Mouse (Mus musculus) lung, postnatal 0 days (tissue): ENCODE data around the gene Smagp. TPM values are rescaled to one million over a fixed set of nuclear protein-coding genes. Genes with fewer than 3 reads are reported as not detected.
A peak's percentile ranks its signal among the peaks of the same experiment; 100 is the strongest.

ENCODE experiments used
- ATAC-seq: fragments of 200-750 bp; cut with Nextera tagmentation; 2 replicates; pipeline ENCODE4 v1.8.0; 2017; ENCODE audit warnings: moderate library complexity
- DNase-seq: peaks from one replicate; pipeline ENCODE4 v3.0.0-alpha.2; 2016; ENCODE audit warnings: low spot score
- H3K27ac ChIP-seq: fragments of 300-500 bp; sonication (generic); 2 replicates; pipeline ENCODE4 v1.5.1; 2014; ENCODE audit warnings: antibody characterized with exemption, mild to moderate bottlenecking, low read length, mixed read lengths
- H3K27me3 ChIP-seq: fragments of 300-500 bp; sonication (generic); replicated peaks from 2 replicates; pipeline ENCODE4 v1.6.1; 2014; ENCODE audit warnings: low read length, mixed read lengths; ENCODE audit not compliant: insufficient read depth
- H3K36me3 ChIP-seq: fragments of 300-500 bp; sonication (generic); 2 replicates; pipeline ENCODE4 v1.6.1; 2014; ENCODE audit warnings: low read length, mixed read lengths; ENCODE audit not compliant: insufficient read depth
- H3K4me1 ChIP-seq: fragments of 300-500 bp; sonication (generic); 2 replicates; pipeline ENCODE4 v1.6.1; 2014; ENCODE audit warnings: antibody characterized with exemption, low read depth, low read length, mixed read lengths; ENCODE audit not compliant: insufficient read depth
- H3K4me2 ChIP-seq: fragments of 300-500 bp; sonication (generic); replicated peaks from 2 replicates; pipeline ENCODE4 v1.6.1; 2014; ENCODE audit warnings: low read depth, mild to moderate bottlenecking, low read length, moderate library complexity, mixed read lengths
- H3K4me3 ChIP-seq: fragments of 300-500 bp; sonication (generic); 2 replicates; pipeline ENCODE4 v1.5.1; 2014; ENCODE audit warnings: low read depth, low read length
- H3K9ac ChIP-seq: fragments of 300-500 bp; sonication (generic); replicated peaks from 2 replicates; pipeline ENCODE4 v1.6.1; 2014; ENCODE audit warnings: low read depth, mild to moderate bottlenecking
- H3K9me3 ChIP-seq: fragments of 300-500 bp; sonication (generic); 2 replicates; pipeline ENCODE4 v1.6.1; 2016; ENCODE audit warnings: low read length, mixed read lengths
- CTCF ChIP-seq: IDR thresholded peaks from 2 replicates; pipeline ENCODE4 v1.5.1; 2016; ENCODE audit warnings: antibody characterized with exemption, mild to moderate bottlenecking
- EP300 ChIP-seq: IDR thresholded peaks from 2 replicates; pipeline ENCODE4 v1.6.1; 2016; ENCODE audit warnings: antibody characterized with exemption, mild to moderate bottlenecking, control low read depth
- WGBS: fragments of 180-500 bp; shearing (Covaris S2); extraction: QIAGEN DNeasy Blood & Tissue Kit; methylation state at CpG from one replicate; pipeline ENCODE4 v1.1.7; 2014; 5-methylcytosine and 5-hydroxymethylcytosine counted together
- polyA plus RNA-seq: library from polyadenylated mRNA; unstranded; fragments of >200 nt; fragmentation: Nextera tagmentation; extraction: Ambion mirVana; gene quantifications from 2 replicates; pipeline ENCODE4 v1.2.1, GENCODE M21; 2015

Smagp gene
- 65.6 and 71.8 TPM in 2 replicates for polyA plus RNA-seq

DNA sequence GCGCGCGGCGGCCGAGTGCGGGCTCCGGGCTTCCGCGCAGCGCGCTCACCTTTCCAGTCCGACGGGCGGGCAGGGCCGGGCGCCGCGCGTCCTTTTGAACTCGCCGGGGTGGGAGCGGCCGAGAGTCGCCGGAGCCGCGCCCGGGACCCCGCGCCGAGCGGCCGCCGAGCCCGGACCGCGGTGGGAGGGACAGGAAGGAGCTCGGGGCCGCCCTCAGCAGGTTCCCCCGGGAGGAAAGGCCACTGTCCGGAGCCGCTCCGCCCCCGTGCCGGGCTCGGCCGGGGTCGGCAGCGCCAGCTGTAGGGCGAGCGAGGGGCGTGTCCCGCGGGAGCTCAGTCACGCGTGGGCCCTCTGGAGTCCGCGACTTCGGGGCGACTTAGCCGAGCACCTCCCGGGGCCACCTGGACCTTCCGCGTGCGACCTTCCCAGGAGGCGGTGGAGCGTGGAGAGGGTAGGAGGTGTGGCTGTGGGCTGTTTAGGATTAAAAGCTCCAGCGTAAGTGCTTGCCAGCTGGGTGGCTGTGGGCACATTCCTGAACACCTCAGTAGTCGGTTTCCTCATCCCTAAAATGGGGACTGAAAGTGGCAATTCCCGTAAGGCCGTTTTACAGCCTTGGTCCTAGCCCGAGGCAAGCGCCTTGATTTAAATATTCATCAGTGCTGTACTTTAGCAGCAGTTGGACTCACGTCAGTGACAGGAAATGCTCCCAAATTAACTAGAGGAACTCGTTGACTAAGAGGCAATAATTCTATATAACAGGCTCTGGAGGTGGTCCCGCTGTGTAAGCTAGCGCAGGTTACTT lies at the start of gene Smagp:
TSS of gene Smagp (minus strand) at position 241 of the 802 bp plus-strand sequence.
- peak within 1 kb of the TSS; percentile 73 for H3K9ac ChIP-seq
- H3K4me2 ChIP-seq, result peak within 1 kb of the TSS; percentile 93
- H3K4me1 ChIP-seq, result peaks cover 3% of the 10 kb centered on the region; the same call in 1 of the 2 replicates
- peak within 1 kb of the TSS; percentile 77 for H3K27ac ChIP-seq
- TF ChIP-seq CTCF (peak; percentile 21; the same call in 1 of the 2 replicates), EP300 (no peak)
- no peaks in the 10 kb centered on the region for H3K27me3 ChIP-seq
- WGBS, result under 1% methylated on average over 37 of the region's 77 CpGs
- no peaks in the 10 kb centered on the region for H3K36me3 ChIP-seq
- peak within 1 kb of the TSS; percentile 67 for H3K4me3 ChIP-seq
- ATAC-seq (peak; percentile 82), DNase-seq (peak; percentile 71)
- H3K9me3 ChIP-seq, result no peaks in the 10 kb centered on the region

GRCm38 (mm10) chr15:100686434-100686833 lies 49.7 kb upstream of the Smagp start:
- no peaks in the 10 kb centered on the region; the same call in 1 of the 2 replicates for H3K9me3 ChIP-seq
- no peak for ATAC-seq
- H3K9ac ChIP-seq, result no peak overlapping the region
- no peaks in the 10 kb centered on the region for H3K27me3 ChIP-seq
- WGBS, result 84% methylated on average over 6 of the region's 6 CpGs
- no peaks in the 10 kb centered on the region for H3K4me1 ChIP-seq
- TF ChIP-seq CTCF (no peak), EP300 (no peak)
- no peak overlapping the region for H3K4me3 ChIP-seq
- no peak overlapping the region for H3K4me2 ChIP-seq
- no peak overlapping the region for H3K27ac ChIP-seq
- H3K36me3 ChIP-seq, result no peaks in the 10 kb centered on the region
- no peak for DNase-seq

DNA sequence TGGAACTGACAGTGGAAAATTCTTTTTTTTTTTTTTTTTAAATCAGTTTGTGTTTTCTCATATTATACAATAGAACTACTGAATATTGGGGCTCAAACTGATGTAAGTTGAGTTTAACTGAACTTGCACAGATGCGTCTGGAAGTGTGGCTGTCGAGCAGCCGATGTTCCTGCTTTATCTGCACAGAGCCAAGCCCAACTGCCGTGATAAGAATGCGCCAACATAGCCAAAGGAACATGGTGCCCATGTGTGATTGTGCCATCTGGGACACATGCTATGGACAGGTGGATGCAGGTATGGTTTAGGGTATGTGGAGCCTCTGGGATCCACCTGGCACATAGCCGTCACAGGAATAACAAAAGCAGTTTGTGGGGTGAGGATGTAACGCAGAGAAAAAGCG lies 49.1 kb upstream of the Smagp start:
- 76% methylated on average over 8 of the region's 8 CpGs for WGBS
- Histone ChIP-seq H3K4me3 (no peak overlapping the region), H3K27ac (no peak overlapping the region), H3K4me2 (no peak overlapping the region), H3K9ac (no peak overlapping the region), H3K36me3 (no peaks in the 10 kb centered on the region), H3K27me3 (no peaks in the 10 kb centered on the region), H3K9me3 (no peaks in the 10 kb centered on the region; the same call in 1 of the 2 replicates), H3K4me1 (no peaks in the 10 kb centered on the region)
- ATAC-seq, result no peak
- no peak for DNase-seq
- TF ChIP-seq CTCF (no peak), EP300 (no peak)

GRCm38 (mm10) chr15:100685255-100685654 lies 48.5 kb upstream of the Smagp start:
- H3K4me2 ChIP-seq, result peak overlapping the region; percentile 33; the same call in 1 of the 2 replicates
- H3K36me3 ChIP-seq, result no peaks in the 10 kb centered on the region
- 25% methylated on average over 13 of the region's 13 CpGs for WGBS
- H3K27ac ChIP-seq, result peak overlapping the region; percentile 64; the same call in 1 of the 2 replicates
- no peaks in the 10 kb centered on the region for H3K9me3 ChIP-seq
- H3K4me3 ChIP-seq, result no peak overlapping the region; the same call in 1 of the 2 replicates
- H3K27me3 ChIP-seq, result no peaks in the 10 kb centered on the region
- TF ChIP-seq EP300 (no peak), CTCF (no peak)
- no peak for DNase-seq
- no peak overlapping the region for H3K9ac ChIP-seq
- ATAC-seq, result 0 out of 2 replicates have a peak, but pooled peaks have one; percentile 15
- H3K4me1 ChIP-seq, result no peaks in the 10 kb centered on the region

DNA sequence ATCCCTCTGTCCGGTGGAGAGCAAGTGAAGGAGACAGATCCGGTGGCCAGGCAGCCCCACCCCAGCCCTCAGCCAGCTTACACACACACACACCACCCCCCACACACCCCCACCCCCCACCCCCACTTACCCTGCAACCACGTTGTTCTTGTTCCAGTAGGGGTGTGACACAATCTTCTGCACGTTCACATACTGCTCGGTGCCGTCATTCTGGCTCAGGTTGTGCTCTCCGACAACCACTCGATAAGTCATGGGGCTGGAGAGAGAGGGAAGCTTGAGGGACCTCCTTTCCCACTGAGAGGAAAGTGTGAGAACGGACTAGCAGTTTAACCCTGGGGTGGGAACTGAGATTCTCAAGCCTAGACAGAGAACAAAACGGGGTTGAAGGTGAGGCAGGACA lies 47.7 kb upstream of the Smagp start:
- H3K36me3 ChIP-seq, result no peaks in the 10 kb centered on the region
- peak overlapping the region; percentile 33; the same call in 1 of the 2 replicates for H3K4me2 ChIP-seq
- peak; percentile 88 for ATAC-seq
- no peak overlapping the region for H3K9ac ChIP-seq
- 31% methylated on average over 10 of the region's 10 CpGs for WGBS
- DNase-seq, result peak; percentile 76
- peak overlapping the region; percentile 64 for H3K27ac ChIP-seq
- H3K9me3 ChIP-seq, result no peaks in the 10 kb centered on the region
- H3K4me3 ChIP-seq, result no peak overlapping the region
- no peaks in the 10 kb centered on the region for H3K27me3 ChIP-seq
- TF ChIP-seq EP300 (no peak), CTCF (no peak)
- H3K4me1 ChIP-seq, result no peaks in the 10 kb centered on the region

GRCm38 (mm10) chr15:100683041-100683440 lies 46.3 kb upstream of the Smagp start:
- WGBS, result 50% methylated on average over 2 of the region's 2 CpGs

More at GRCm38 (mm10) chr15:100683041-100683440, 46.3 kb upstream of the Smagp start:
- Histone ChIP-seq H3K27me3 (no peaks in the 10 kb centered on the region), H3K9ac (no peak overlapping the region), H3K36me3 (no peaks in the 10 kb centered on the region), H3K9me3 (no peaks in the 10 kb centered on the region), H3K27ac (no peak overlapping the region), H3K4me2 (no peak overlapping the region), H3K4me1 (no peaks in the 10 kb centered on the region), H3K4me3 (no peak overlapping the region)
- DNase-seq (peak; percentile 82), ATAC-seq (peak; percentile 26; the same call in 1 of the 2 replicates)
- TF ChIP-seq EP300, result no peak
- peak; percentile 94 for TF ChIP-seq CTCF
